Comparison of ENCODE assay signal across 18 mouse cellular contexts in genomic region chr7:67728203-67728602, GRCm38 (mm10). TPM values are rescaled to one million over a fixed set of nuclear protein-coding genes. Genes with fewer than 3 reads are reported as not detected.
DNase-seq lines count a peak whose midpoint lies in the region; ATAC-seq lines count a peak whose summit lies in the region.
"Had no signal": no experiment of that assay in that cellular context is flagged by ENCODE, and none has a peak within 500 bp of the region (broad histone marks: within the 10 kb centered on the region; RNA-seq: fewer than 3 reads in every experiment).

No protein-coding gene starts in this region.

- DNase-seq in heart, adult 11 months, result peak; percentile 61
- DNase-seq in heart, adult 9 months (ENCODE audit: low spot score in 2 of 2), result no peak
- DNase-seq in 416B (ENCODE audit: low read depth), result peak; percentile 13
- DNase-seq in layer of hippocampus, postnatal 10 days (ENCODE audit: low spot score in 2 of 2), result no peak
- DNase-seq in layer of hippocampus, adult 11-12 months (ENCODE audit: low spot score), result no peak
- DNase-seq: adrenal gland, postnatal 10 days; adrenal gland, postnatal 25 days; cerebellum, adult 11 months; cerebellum, adult 18-20 months; cerebellum, adult 8-10 months; cerebellum, adult 9-11 months; cerebellum, postnatal 14 days; cerebellum, postnatal 36 days had no signal

- peak; percentile 96 for ATAC-seq in granulocyte monocyte progenitor cell, adult 5-6 weeks (replicated peaks; ENCODE audit: poor library complexity, severe bottlenecking)
- peak; percentile 91 for ATAC-seq in megakaryocyte progenitor cell, adult 5-6 weeks (replicated peaks; ENCODE audit: poor library complexity)
- ATAC-seq: forebrain, embryonic 13.5 days; forebrain, embryonic 15.5 days had no signal

RNA-seq across cellular contexts. Expression of gene Synm, which starts 31.3 kb away (rescaled TPM):
- total RNA-seq in granulocyte monocyte progenitor cell, adult 5-6 weeks (2014; fragmentation: Nextera tagmentation), result not detected in 2 replicates
- 0.15 TPM in 1 of 2 replicates, not detected in the other for total RNA-seq in granulocyte monocyte progenitor cell, adult 5-6 weeks (2017)
- total RNA-seq in megakaryocyte progenitor cell, adult 5-6 weeks (2015), result not detected in 2 replicates
- not detected in 2 replicates for total RNA-seq in megakaryocyte progenitor cell, adult 5-6 weeks (2017)
- total RNA-seq in layer of hippocampus, postnatal 10 days (2021), result 10 to 100 TPM; 26.8 to 29.4 TPM
- total RNA-seq: MEL had no signal

Comparison
In these comparisons a context has a peak if more than half of its experiments do, and no peak if none do; other contexts are left out.
1. DNase-seq: peak in heart, adult 11 months (single experiment) and 416B (single experiment); none in heart, adult 9 months (0 of 2), layer of hippocampus, postnatal 10 days (0 of 2) and layer of hippocampus, adult 11-12 months (single experiment).
2. RNA of gene Synm, which starts 31.3 kb away (total RNA-seq): 26.8 to 29.4 TPM in layer of hippocampus, postnatal 10 days; 0.15 TPM in granulocyte monocyte progenitor cell, adult 5-6 weeks and not detected in megakaryocyte progenitor cell, adult 5-6 weeks; every median in the first group is over 10 times any median in the second.